In the genomic region with DNA sequence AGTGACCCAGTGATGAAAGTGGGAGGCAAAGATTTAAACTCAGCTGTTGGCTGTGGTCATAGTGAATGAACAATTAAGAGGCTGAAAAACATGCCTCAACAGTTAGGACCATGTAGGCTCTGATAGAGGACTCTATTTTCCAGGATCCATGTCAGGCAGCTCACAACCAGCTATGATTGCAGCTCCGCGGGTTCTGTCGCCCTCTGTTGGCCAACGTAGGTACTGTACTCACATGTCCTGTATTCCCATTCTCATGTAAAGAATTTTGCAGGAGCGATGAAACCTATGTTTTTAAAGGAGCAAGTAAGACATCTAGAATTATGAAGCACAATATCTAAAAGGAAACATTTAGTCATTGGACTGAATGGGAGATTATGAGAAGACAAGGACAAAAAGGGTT, we compare ENCODE assay signal across 9 mouse cellular contexts.
DNase-seq lines count a peak whose midpoint lies in the region; ATAC-seq lines count a peak whose summit lies in the region.
"Had no signal": no experiment of that assay in that cellular context is flagged by ENCODE, and none has a peak within 500 bp of the region (broad histone marks: within the 10 kb centered on the region; RNA-seq: fewer than 3 reads in every experiment).

No protein-coding gene starts in this region.

- H3K27me3 ChIP-seq in neural tube, embryonic 11.5 days (ENCODE audit: control insufficient read depth, insufficient read depth, low read length), result no peaks in the 10 kb centered on the region
- H3K27me3 ChIP-seq: embryonic facial prominence, embryonic 13.5 days had no signal

- peak; percentile 18 to 28 for DNase-seq in heart, postnatal 36 days
- no peak for DNase-seq in heart, adult 9 months (ENCODE audit: low spot score in 2 of 2)
- DNase-seq in urinary bladder, postnatal 14 days (ENCODE audit: low spot score), result peak; percentile 24
- DNase-seq in urinary bladder, adult 2 months (ENCODE audit: low spot score), result no peak
- DNase-seq in cerebellum, postnatal 10 days, result peak; percentile 74 to 75
- peak; percentile 58 for DNase-seq in kidney, postnatal 10 days
- DNase-seq in neural tube, embryonic 11.5 days (ENCODE audit: low spot score), result peak; percentile 57

- no peaks in the 10 kb centered on the region for H3K9me3 ChIP-seq in neural tube, embryonic 11.5 days (ENCODE audit: control insufficient read depth, low read length)
- H3K9me3 ChIP-seq: embryonic facial prominence, embryonic 13.5 days had no signal

- ATAC-seq in neural tube, embryonic 11.5 days (ENCODE audit: insufficient read depth, low FRiP score, low TSS enrichment), result no peak
- ATAC-seq in erythroid progenitor cell, adult 5-6 weeks (replicated peaks; ENCODE audit: low FRiP score, poor library complexity, severe bottlenecking), result no peak

- no peak overlapping the region for H3K4me3 ChIP-seq in neural tube, embryonic 11.5 days (ENCODE audit: low read depth, low read length)
- H3K4me3 ChIP-seq: embryonic facial prominence, embryonic 13.5 days had no signal

- H3K4me1 ChIP-seq in neural tube, embryonic 11.5 days (ENCODE audit: control insufficient read depth, insufficient read depth, low read length), result no peaks in the 10 kb centered on the region
- H3K4me1 ChIP-seq: embryonic facial prominence, embryonic 13.5 days had no signal

- H3K27ac ChIP-seq in neural tube, embryonic 11.5 days (ENCODE audit: low read depth, low read length), result no peak overlapping the region
- H3K27ac ChIP-seq: embryonic facial prominence, embryonic 13.5 days had no signal

- no peak overlapping the region for H3K9ac ChIP-seq in neural tube, embryonic 11.5 days (ENCODE audit: low read length)
- H3K9ac ChIP-seq: embryonic facial prominence, embryonic 13.5 days had no signal

- H3K36me3 ChIP-seq in neural tube, embryonic 11.5 days (ENCODE audit: control insufficient read depth, insufficient read depth, low read length), result no peaks in the 10 kb centered on the region
- H3K36me3 ChIP-seq: embryonic facial prominence, embryonic 13.5 days had no signal

- 15% methylated on average over 5 of the region's 5 CpGs for WGBS in neural tube, embryonic 11.5 days

- no peak overlapping the region for H3K4me2 ChIP-seq in neural tube, embryonic 11.5 days (ENCODE audit: low read depth)
- H3K4me2 ChIP-seq: embryonic facial prominence, embryonic 13.5 days had no signal

- intact Hi-C loops in heart, postnatal 36 days (cut with DNase I), result no loop called here

Comparison
In these comparisons a context has a peak if more than half of its experiments do, and no peak if none do; other contexts are left out.
1. DNase-seq: peak in heart, postnatal 36 days (2 of 2), urinary bladder, postnatal 14 days (single experiment), cerebellum, postnatal 10 days (2 of 2), kidney, postnatal 10 days (single experiment) and neural tube, embryonic 11.5 days (single experiment); none in heart, adult 9 months (0 of 2) and urinary bladder, adult 2 months (single experiment).